Mouse (Mus musculus) common myeloid progenitor, adult 5-6 weeks (primary cell): ENCODE measurements around the gene Gm765. TPM values are rescaled to one million over a fixed set of nuclear protein-coding genes. Genes with fewer than 3 reads are reported as not detected.

ENCODE experiments used
- ATAC-seq: replicated peaks from 2 replicates; pipeline ENCODE4 v1.8.0; 2016; ENCODE audit warnings: low read depth, mild to moderate bottlenecking, moderate TSS enrichment, inconsistent platforms; ENCODE audit not compliant: poor library complexity, severe bottlenecking
- total RNA-seq: library from RNA; stranded (forward); fragments of 200-1000, 187-1606 nt; gene quantifications from 2 replicates; pipeline ENCODE4 v1.2.3, GENCODE M21; 2017

Gm765 gene
- total RNA-seq, 1 experiment from 2014 or later, result not detected

GRCm38 (mm10) chr6:98234097-98234496 lies 108.5 kb downstream of the Gm765 start:
- ATAC-seq, result peak; percentile 66

GRCm38 (mm10) chr6:98223923-98224322 lies 118.6 kb downstream of the Gm765 start:
- ATAC-seq, result no peak

DNA sequence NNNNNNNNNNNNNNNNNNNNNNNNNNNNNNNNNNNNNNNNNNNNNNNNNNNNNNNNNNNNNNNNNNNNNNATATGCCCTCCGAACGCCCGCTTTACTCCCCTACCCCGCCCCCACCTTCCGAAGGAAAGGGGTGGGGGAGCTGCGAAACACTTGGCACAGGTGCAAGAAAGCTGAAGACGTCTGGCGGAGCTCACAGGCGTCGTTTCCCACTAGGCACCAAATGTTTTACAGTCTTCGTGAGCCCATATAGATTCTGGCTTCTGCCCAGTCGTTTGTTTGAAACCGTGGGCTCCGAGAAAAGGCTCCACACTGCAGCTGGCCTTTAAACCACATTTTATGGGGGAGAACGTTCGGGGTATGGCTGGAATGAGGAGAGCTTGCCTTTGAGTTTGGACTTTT lies 120.6 kb downstream of the Gm765 start:
- no peak for ATAC-seq

DNA sequence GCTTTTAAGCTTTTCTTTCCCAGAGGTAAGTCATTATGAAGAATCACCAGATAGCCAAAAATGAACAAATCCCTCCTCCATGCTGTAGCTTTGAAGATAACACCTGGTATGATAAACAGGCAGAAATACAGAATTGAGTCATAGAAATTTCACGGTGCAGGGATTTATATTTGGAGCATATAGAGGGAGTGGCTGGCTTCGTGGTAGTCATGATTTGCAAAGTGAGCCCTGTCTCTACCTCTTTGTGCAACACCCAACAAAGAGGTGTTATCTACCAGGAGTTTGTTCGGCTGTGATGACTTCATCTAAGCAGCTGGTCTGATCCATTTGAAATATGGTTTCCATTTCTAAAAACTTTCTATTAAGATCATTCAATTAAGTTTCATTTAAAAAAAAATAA lies 130.3 kb downstream of the Gm765 start:
- ATAC-seq, result no peak

DNA sequence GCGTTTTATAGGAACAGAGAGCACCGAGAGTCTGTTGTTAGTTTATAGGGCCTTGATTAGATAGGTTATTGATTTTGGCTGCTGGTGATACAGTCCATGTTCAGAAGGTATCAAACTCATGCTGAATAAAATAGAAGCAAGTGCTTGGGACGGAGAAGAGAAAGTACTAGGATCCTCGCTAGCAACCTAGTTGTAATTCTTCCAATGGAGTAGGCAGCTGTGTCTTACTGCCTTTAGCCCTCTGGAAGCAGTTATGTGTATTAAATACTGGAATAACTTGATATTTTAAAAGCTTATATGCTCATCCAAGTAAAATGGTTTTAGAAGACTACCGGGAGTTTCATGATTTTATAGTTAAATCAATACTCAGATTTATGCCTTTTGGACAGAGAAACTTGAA lies 132.3 kb downstream of the Gm765 start:
- ATAC-seq, result no peak

DNA sequence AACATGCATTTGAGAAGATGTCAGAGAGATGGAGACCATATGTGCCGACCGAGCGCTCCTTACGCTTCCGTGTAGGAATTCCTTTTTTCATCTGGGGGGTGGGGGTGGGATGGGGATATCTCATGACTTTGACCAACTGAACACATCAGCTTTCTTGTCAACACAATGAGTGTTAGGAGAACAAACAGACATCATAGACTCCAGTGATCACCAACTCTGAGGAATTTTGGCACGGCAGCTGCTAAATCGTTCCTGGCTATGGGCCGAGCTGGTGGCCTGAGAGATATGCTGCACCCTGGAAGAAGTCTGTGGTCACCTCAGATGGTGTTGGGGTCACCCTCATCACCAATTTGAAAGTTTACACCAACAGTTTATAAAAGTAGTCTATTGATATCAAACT lies 134.5 kb downstream of the Gm765 start:
- no peak for ATAC-seq

DNA sequence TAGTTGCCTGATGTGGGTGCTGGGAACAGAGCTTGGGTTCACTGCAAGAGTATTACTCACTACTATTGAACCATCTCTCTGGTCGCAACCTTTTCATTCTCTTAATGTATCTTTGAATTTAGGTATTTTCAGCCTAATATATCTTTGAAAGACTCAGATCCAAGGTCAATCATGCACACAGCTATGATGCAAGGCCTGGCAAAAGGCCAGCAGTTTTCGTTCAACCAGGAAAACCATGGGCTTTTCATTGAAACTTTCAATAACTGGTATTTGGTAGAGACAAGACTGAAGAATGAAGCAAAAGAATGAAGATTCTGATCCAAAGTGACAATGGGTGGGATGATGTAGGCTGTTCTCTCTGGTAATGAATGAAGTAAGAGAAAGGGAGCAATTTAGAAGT lies 143.8 kb downstream of the Gm765 start:
- ATAC-seq, result no peak

DNA sequence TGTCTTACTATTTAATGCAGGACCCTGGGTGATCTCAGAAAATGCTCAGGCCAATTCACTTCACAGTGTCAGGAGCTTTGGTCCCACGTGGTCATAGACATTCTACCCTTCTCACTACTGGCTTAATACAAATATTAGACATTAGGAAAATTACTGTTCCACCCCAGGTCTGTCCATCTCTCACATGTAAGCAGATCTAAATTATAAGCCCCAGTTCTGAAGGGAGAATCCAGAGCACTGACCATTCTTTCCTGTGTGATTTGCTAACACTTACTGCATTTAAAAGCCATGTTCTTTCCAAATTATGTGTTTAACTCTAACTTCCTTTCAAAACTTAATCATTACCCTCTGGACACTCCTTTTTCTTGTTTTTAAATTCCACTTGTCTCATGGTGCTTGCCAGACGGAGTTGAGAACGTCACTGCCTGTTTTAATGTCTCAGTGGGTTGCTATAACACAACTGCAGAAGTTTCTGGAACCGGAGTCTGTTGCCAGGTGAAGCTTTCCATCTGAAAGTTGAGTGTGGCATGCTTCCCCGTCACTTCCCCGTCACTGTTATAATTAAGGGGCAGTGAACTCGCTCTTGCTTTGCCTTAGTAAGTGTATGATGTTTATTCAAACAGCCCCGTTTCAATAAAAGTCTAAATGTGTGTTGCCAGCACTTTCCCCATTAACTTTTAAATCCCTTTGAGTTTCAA lies 151.7 kb downstream of the Gm765 start:
- no peak for ATAC-seq
